Mouse (Mus musculus): ENCODE results near the gene Cmip. TPM values are rescaled to one million over a fixed set of nuclear protein-coding genes. Genes with fewer than 3 reads are reported as not detected.

The Cmip gene
- polyA plus RNA-seq, 1 experiment from 2014 or later, result 9.3 TPM

DNA sequence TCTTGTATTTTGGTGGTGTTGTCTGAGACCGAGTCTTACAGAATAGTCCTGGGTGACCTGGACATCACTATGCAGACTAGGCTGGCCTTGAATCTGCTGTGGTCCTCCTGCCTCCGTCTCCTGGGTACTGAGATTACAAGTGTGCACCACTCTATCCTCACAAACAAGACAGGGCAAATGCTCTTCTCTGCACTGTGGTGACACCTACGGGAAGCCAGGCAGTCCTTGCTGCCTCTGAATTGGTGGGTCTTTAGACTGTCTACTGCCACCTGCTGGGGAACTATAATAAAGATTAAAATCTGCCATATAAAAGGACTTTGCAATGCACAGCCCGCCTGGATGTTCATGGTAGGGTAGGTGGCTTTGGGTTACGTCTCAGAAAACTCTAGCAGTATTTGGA, 208.4 kb downstream of the Cmip start:
- H3K4me1 ChIP-seq, result peaks cover 13% of the 10 kb centered on the region
- peak; percentile 50 for DNase-seq (ENCODE audit: low spot score)
- H3K4me3 ChIP-seq, result no peak overlapping the region
- H3K27me3 ChIP-seq (ENCODE audit: low read depth, poor library complexity, severe bottlenecking), result no peaks in the 10 kb centered on the region
- H3K9me3 ChIP-seq (replicated peaks), result no peaks in the 10 kb centered on the region
- WGBS, result 56% methylated on average over 5 of the region's 5 CpGs
- H3K27ac ChIP-seq (replicated peaks), result no peak overlapping the region
- peaks cover 2% of the 10 kb centered on the region; the same call in 1 of the 2 replicates for H3K36me3 ChIP-seq

DNA sequence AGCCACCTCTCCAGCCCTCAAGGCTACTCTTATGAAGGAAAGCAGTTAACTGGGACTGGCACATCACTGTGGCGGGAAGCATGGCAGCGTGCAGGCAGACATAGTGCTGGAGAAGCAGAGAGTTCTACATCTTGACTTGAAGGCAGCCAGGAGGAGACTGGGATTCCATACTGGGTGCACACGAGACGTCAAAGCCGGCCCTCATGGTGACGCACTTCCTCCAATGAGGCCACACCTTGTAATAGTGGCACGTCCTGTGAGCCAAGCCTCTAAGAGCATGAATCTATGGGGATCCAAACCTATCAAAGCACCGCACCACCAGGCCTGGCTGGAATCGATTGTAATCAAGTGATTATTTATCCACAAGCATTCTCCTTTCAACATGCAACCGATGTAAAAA, 210.6 kb downstream of the Cmip start:
- H3K27me3 ChIP-seq (ENCODE audit: low read depth, poor library complexity, severe bottlenecking), result no peaks in the 10 kb centered on the region
- H3K36me3 ChIP-seq, result no peaks in the 10 kb centered on the region
- H3K9me3 ChIP-seq (replicated peaks), result no peaks in the 10 kb centered on the region
- H3K27ac ChIP-seq (replicated peaks), result no peak overlapping the region
- H3K4me3 ChIP-seq, result no peak overlapping the region
- WGBS, result 90% methylated on average over 10 of the region's 10 CpGs
- DNase-seq (ENCODE audit: low spot score), result no peak
- peaks cover 16% of the 10 kb centered on the region for H3K4me1 ChIP-seq

DNA sequence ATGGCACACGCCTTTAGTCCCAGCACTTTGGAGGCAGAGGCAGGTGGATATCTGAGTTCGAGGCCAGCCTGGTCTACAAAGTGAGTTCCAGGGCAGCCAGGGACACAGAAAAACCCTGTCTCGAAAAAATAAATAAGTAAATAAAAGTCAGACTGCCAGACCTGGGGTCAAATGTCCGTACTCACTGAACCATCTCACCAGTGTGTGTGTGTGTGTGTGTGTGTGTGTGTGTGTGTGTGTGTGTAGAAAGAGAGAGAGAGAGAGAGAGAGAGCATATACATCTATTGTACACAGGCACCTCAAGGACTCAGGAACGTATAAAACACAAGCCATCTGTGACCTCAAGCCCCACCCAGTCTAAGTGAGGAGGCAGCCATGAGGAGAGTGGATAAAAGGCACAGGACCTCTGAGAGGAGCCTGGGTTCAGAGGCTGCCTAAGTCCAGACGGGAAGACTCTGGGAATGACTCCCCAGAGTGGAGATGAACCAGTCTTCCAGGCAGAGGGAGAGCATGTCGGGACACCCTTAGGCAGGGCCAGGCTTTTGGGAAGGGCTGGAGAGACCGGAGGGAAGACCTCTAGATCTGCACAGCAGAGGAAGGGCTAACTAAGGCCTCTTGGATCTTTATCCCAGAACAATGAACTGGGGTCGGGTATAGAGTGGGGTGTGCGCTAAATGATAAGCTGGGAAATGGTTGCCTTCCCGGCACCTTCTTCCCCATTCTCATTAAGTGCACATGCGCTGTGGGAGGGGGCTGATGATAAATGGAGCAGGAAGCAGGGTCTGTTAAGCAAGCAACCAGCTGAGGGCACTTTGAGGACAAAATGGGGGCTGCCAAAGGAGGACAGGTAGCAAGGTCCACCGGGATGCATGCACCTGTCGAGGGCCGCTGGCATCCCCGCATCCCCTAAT, 212.8 kb downstream of the Cmip start:
- WGBS, result 34% methylated on average over 16 of the region's 16 CpGs
- H3K4me3 ChIP-seq, result peak overlapping the region; percentile 48
- H3K9me3 ChIP-seq (replicated peaks), result no peaks in the 10 kb centered on the region

DNA sequence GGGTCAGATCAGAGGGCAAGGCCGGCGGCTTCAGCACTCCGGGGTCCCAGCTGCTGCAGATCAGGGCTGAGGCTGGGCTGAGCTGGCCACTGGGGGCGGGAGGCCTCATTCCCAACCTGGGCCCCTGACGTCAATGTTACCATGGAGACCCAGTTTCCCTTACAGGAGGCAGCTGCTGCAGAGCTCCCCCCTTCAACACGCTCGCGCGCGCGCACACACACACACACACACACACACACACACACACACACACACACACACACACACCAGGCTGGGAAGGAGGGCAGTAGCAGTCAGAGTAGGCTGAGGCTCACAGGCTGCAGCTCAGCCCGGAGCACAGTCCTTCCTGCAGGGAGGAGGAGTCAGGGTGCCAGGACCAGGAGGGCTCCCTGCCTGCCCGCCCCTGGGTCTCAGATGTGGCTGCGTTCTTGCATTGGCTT, 213.5 kb downstream of the Cmip start:
- no peaks in the 10 kb centered on the region for H3K27me3 ChIP-seq (ENCODE audit: low read depth, poor library complexity, severe bottlenecking)
- no peaks in the 10 kb centered on the region for H3K36me3 ChIP-seq
- H3K9me3 ChIP-seq (replicated peaks), result no peaks in the 10 kb centered on the region
- H3K4me1 ChIP-seq, result peaks cover 16% of the 10 kb centered on the region
- under 1% methylated on average over 14 of the region's 14 CpGs for WGBS
- H3K27ac ChIP-seq (replicated peaks), result peak overlapping the region; percentile 82
- DNase-seq (ENCODE audit: low spot score), result peak; percentile 89
- H3K4me3 ChIP-seq, result peak overlapping the region; percentile 48

More for the DNA sequence above, 212.8 kb downstream of the Cmip start:
- Histone ChIP-seq H3K36me3 (no peaks in the 10 kb centered on the region), H3K27ac (replicated peaks) (peak overlapping the region; percentile 82), H3K27me3 (ENCODE audit: low read depth, poor library complexity, severe bottlenecking) (no peaks in the 10 kb centered on the region), H3K4me1 (peaks cover 16% of the 10 kb centered on the region)
- DNase-seq (ENCODE audit: low spot score), result no peak

DNA sequence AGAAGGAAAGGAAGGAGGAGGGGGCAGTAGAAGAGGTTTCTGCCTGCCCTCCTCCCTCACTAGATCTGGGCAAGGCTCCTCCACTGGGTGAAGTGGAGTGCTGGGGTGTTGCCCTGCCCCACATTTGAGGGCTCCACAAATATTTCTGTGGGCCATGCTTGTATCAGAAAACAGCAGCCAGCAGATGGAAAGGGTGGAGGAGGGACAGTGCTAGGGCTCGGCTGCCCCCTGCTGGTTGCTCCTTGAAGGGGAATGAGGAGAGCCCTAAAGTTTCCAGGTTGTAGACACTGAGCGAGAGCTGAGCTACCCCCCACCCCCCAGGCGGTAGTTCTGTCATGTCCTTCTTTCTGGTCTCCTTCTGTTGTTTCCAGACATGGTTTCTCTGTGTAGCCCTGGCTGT, 214.3 kb downstream of the Cmip start:
- WGBS, result 28% methylated on average over 3 of the region's 3 CpGs
- Histone ChIP-seq H3K27me3 (ENCODE audit: low read depth, poor library complexity, severe bottlenecking) (no peaks in the 10 kb centered on the region), H3K4me3 (no peak overlapping the region), H3K4me1 (peaks cover 16% of the 10 kb centered on the region), H3K9me3 (replicated peaks) (no peaks in the 10 kb centered on the region), H3K36me3 (no peaks in the 10 kb centered on the region), H3K27ac (replicated peaks) (0 out of 2 replicates have a peak overlapping the region, but pooled peaks have one; percentile 82)
- peak; percentile 74 for DNase-seq (ENCODE audit: low spot score)

DNA sequence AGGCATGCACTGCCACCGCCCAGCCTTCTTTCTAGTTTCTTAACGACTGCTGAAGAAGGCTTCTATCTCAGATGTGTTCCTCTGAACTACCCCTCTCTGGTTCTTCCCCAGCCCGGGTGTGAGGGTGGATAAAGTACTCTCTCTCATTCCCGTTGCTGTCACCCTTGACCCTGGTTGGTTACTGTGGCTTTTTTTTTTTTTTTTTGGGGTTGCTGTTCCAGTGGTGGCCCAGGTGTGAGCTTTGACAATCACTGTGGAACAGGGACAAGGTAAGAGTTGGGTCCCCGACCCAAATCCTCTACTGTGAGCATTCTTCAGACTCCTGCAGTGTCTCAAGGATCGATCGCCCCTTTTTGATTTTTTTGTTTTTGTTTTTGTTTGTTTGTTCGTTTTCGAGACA, 214.8 kb downstream of the Cmip start:
- WGBS, result 76% methylated on average over 9 of the region's 9 CpGs
- H3K4me3 ChIP-seq, result no peak overlapping the region
- no peaks in the 10 kb centered on the region for H3K9me3 ChIP-seq (replicated peaks)
- no peaks in the 10 kb centered on the region for H3K27me3 ChIP-seq (ENCODE audit: low read depth, poor library complexity, severe bottlenecking)
- H3K4me1 ChIP-seq, result peaks cover 16% of the 10 kb centered on the region
- no peaks in the 10 kb centered on the region for H3K36me3 ChIP-seq
- no peak for DNase-seq (ENCODE audit: low spot score)
- H3K27ac ChIP-seq (replicated peaks), result no peak overlapping the region

DNA sequence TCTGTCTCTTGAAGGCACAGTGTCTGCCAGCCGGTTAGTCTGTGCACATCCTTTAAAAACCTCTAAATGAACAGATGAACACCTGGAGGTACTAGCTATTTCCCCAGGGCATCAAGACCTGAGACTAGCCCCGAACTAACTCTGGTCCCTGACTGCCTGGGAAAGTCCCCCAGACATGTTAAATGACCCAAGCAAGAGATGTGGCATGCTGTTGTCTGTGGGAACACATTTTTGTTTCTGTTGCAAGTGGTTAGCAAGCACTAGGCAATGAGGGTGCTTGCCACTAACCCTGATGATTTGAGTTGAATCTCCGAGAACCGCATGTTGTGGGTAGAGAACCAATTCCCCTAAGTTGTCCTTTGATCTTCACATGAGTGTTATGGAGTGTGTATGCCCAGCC, 215.5 kb downstream of the Cmip start:
- 89% methylated on average over 4 of the region's 4 CpGs for WGBS
- no peak overlapping the region for H3K4me3 ChIP-seq
- no peaks in the 10 kb centered on the region for H3K27me3 ChIP-seq (ENCODE audit: low read depth, poor library complexity, severe bottlenecking)
- H3K4me1 ChIP-seq, result peaks cover 16% of the 10 kb centered on the region
- no peak for DNase-seq (ENCODE audit: low spot score)
- no peaks in the 10 kb centered on the region for H3K36me3 ChIP-seq
- no peak overlapping the region for H3K27ac ChIP-seq (replicated peaks)
- no peaks in the 10 kb centered on the region for H3K9me3 ChIP-seq (replicated peaks)

DNA sequence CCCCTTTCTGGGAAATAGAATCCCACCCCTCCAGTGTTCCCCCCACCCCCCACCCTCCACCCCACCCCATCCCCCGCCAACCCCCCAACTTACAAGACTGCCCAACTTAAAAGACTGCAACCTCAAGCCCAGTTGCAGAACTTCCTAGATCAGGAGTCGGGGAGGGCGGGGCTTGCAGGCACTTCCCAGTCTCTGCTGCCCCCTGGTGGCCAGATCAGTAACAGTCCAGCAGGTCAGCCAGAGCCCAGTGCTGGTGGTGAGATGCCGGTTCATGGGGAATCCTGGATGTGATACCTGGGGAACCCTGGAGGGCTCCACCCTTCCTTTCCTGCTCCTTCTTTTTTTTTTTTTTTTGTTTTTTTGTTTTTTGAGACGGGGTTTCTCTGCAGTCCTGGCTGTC, 218.1 kb downstream of the Cmip start:
- peak; percentile 92 for DNase-seq (ENCODE audit: low spot score)
- H3K4me1 ChIP-seq, result peaks cover 9% of the 10 kb centered on the region
- whole genome bisulfite sequencing, result 5% methylated on average over 5 of the region's 5 CpGs
- no peak overlapping the region for H3K4me3 ChIP-seq
- H3K27me3 ChIP-seq (ENCODE audit: low read depth, poor library complexity, severe bottlenecking), result no peaks in the 10 kb centered on the region
- H3K9me3 ChIP-seq (replicated peaks), result no peaks in the 10 kb centered on the region
- no peak overlapping the region for H3K27ac ChIP-seq (replicated peaks)
- no peaks in the 10 kb centered on the region for H3K36me3 ChIP-seq

DNA sequence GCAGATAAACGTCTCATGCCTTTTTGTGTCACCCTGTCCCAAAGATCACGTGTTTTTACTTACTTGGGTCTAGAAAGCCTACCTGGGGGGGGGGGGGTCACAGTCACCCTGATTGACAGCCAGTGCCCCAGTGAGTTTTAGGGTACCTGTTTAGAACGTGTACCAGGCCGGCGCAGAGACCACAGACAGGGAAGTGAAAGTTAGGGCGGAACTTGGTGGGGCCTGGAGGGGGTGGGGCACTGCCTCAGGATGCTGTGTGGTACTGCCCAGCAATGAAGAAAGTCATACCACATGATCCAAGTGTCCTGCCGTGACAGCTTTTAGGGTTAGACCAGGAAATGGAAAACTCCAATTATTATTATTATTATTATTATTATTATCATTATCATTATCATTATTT, 219.0 kb downstream of the Cmip start:
- DNase-seq (ENCODE audit: low spot score), result no peak

DNA sequence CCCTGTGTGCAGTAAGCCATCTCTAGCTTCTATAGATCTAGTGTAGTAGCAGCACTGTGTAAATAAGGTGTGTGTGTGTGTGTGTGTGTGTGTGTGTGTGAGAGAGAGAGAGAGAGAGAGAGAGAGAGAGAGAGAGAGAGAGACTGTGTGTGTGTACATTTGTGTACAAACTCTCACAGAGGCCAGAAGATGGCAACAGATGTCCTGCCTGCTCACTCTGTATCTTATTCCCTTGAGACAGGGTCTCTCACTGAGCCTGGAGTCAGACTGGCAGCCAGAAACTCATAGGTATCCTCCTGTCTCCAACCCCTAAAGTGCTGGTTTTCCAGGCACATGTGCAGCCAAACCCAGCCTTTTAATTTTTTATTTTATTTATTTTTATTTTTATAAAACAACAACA, 221.2 kb downstream of the Cmip start:
- Histone ChIP-seq H3K27me3 (ENCODE audit: low read depth, poor library complexity, severe bottlenecking) (no peaks in the 10 kb centered on the region), H3K4me3 (no peak overlapping the region), H3K27ac (replicated peaks) (no peak overlapping the region), H3K4me1 (no peaks in the 10 kb centered on the region), H3K36me3 (no peaks in the 10 kb centered on the region), H3K9me3 (replicated peaks) (no peaks in the 10 kb centered on the region)
- DNase-seq (ENCODE audit: low spot score), result no peak

More for the DNA sequence above, 219.0 kb downstream of the Cmip start:
- H3K27me3 ChIP-seq (ENCODE audit: low read depth, poor library complexity, severe bottlenecking), result no peaks in the 10 kb centered on the region
- no peaks in the 10 kb centered on the region for H3K36me3 ChIP-seq
- no peaks in the 10 kb centered on the region for H3K9me3 ChIP-seq (replicated peaks)
- H3K4me3 ChIP-seq, result no peak overlapping the region
- peaks cover under 1% of the 10 kb centered on the region for H3K4me1 ChIP-seq
- 86% methylated on average over 7 of the region's 7 CpGs for WGBS
- no peak overlapping the region for H3K27ac ChIP-seq (replicated peaks)

DNA sequence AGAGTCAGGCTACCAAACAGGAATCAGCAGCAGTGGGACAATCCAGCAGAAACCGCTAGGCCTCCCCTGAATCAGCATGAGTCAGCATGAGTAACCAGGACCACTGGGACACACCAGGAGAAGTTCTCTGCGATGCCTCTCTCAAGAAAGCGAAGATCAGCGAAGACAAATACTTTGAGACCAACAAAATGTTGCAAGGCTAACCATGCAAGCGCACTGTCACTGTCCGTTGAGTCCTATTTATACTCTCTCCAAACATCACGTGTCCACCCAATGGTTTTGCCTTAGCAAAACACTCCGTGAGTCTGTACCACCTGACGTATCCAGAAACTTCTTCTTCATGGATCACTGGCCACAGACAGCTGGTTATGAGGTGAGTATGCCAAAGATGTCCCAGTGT, 223.1 kb downstream of the Cmip start:
- Histone ChIP-seq H3K36me3 (no peaks in the 10 kb centered on the region), H3K27me3 (ENCODE audit: low read depth, poor library complexity, severe bottlenecking) (no peaks in the 10 kb centered on the region), H3K4me1 (no peaks in the 10 kb centered on the region), H3K9me3 (replicated peaks) (no peaks in the 10 kb centered on the region), H3K4me3 (no peak overlapping the region), H3K27ac (replicated peaks) (no peak overlapping the region)
- no peak for DNase-seq (ENCODE audit: low spot score)
- 95% methylated on average over 9 of the region's 9 CpGs for WGBS

DNA sequence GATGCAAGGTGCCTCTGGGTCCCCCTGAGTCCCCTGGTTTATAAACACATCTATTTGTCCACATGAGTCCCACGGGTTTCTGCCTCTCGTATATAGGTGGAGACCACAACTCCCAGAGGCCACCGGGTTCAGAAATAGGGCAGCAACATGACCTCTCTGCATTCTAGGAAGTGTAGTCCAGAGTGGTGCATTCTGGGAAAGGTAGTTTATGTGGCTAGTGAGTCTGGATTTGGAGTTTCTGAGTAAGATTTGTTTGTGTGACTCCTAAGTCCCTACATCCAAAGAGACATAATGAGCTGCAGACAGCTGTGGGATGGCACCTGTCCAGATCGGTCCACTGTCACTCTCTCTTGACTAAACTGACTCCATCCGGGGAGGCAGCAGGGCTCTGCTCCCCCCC, 223.7 kb downstream of the Cmip start:
- no peaks in the 10 kb centered on the region for H3K4me1 ChIP-seq
- WGBS, result 80% methylated on average over 5 of the region's 5 CpGs
- DNase-seq (ENCODE audit: low spot score), result no peak

DNA sequence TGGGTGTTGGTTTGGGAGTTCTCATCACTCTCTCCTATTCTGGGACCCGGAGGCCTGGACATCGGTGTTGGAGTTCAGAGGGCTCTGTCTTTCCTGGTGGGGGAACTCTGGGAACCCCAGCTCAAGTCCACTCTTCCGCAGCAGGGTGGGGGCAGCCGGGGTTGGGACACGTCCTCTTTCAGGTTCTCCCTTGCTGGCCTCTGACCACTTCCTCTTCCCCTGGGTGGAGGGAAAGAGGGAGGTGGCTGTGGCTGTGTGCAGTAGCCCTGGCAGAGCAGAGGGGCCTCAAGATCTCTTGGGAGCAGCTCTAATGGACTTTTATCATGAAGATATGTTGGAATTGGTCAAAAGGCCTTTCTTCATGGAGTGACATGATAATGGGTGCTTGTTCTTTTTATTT, 225.0 kb downstream of the Cmip start:
- DNase-seq (ENCODE audit: low spot score), result no peak
- H3K36me3 ChIP-seq, result no peaks in the 10 kb centered on the region
- WGBS, result 84% methylated on average over 5 of the region's 5 CpGs
- no peaks in the 10 kb centered on the region for H3K9me3 ChIP-seq (replicated peaks)
- H3K4me3 ChIP-seq, result no peak overlapping the region
- no peaks in the 10 kb centered on the region for H3K4me1 ChIP-seq
- no peak overlapping the region for H3K27ac ChIP-seq (replicated peaks)
- no peaks in the 10 kb centered on the region for H3K27me3 ChIP-seq (ENCODE audit: low read depth, poor library complexity, severe bottlenecking)

More for the DNA sequence above, 223.7 kb downstream of the Cmip start:
- H3K27ac ChIP-seq (replicated peaks), result no peak overlapping the region
- no peaks in the 10 kb centered on the region for H3K36me3 ChIP-seq
- H3K9me3 ChIP-seq (replicated peaks), result no peaks in the 10 kb centered on the region
- no peak overlapping the region for H3K4me3 ChIP-seq
- H3K27me3 ChIP-seq (ENCODE audit: low read depth, poor library complexity, severe bottlenecking), result no peaks in the 10 kb centered on the region
